Mouse (Mus musculus): ENCODE results near the gene Uggt2.

GRCm38 (mm10) chr14:118936952-118937351 lies 162.3 kb downstream of the Uggt2 start:
- TF ChIP-seq POLR2A (IDR thresholded peaks at IDR 0.05; ENCODE audit: low read depth, low read length) (no peak), CTCF (IDR thresholded peaks at IDR 0.05; ENCODE audit: extremely low read depth, insufficient read depth, insufficient read length, insufficient replicate concordance) (no peak)
